Mouse (Mus musculus) kidney, adult 2 months (tissue): ENCODE results near the gene Neb.

ENCODE experiments used
- CTCF ChIP-seq: fragments of 200-500 bp; conservative IDR thresholded peaks from 2 replicates; pipeline ENCODE4 v1.5.1; 2011; ENCODE audit warnings: low read depth, mild to moderate bottlenecking, control low read depth, low read length, moderate library complexity, mixed read lengths; ENCODE audit not compliant: insufficient read depth, insufficient read length
- POLR2A ChIP-seq: fragments of 200-500 bp; IDR thresholded peaks from one replicate; pipeline ENCODE4 v1.6.1; 2011; ENCODE audit warnings: low read depth, low read length, control low read depth

GRCm38 (mm10) chr2:52248316-52248826, 129.9 kb downstream of the Neb start:
- no peak for TF ChIP-seq CTCF
- no peak for TF ChIP-seq POLR2A
